Mouse (Mus musculus): ENCODE measurements around the gene Kcnmb2.

Gene Kcnmb2

GRCm38 (mm10) chr3:31902504-31903330, at the start of gene Kcnmb2:
TSS of gene Kcnmb2 (plus strand) at chr3:31902507.
- DNase-seq (ENCODE audit: low spot score) = no peak

- DNase-seq (ENCODE audit: low spot score) = no peak
Measured at GRCm38 (mm10) chr3:31863522-31863921, 38.8 kb upstream of the Kcnmb2 start.

- DNase-seq (ENCODE audit: low spot score) = no peak
Measured at GRCm38 (mm10) chr3:31864070-31864469, 38.2 kb upstream of the Kcnmb2 start.

GRCm38 (mm10) chr3:31871461-31871860, 30.8 kb upstream of the Kcnmb2 start:
- DNase-seq (ENCODE audit: low spot score) = no peak

GRCm38 (mm10) chr3:31882621-31883131, 19.6 kb upstream of the Kcnmb2 start:
- no peak for DNase-seq (ENCODE audit: low spot score)

GRCm38 (mm10) chr3:31892653-31893052, 9.7 kb upstream of the Kcnmb2 start:
- no peak for DNase-seq (ENCODE audit: low spot score)

- no peak for DNase-seq (ENCODE audit: low spot score)
Measured at GRCm38 (mm10) chr3:31903506-31903905, 1.2 kb downstream of the Kcnmb2 start.

GRCm38 (mm10) chr3:31904156-31904555, 1.8 kb downstream of the Kcnmb2 start:
- no peak for DNase-seq (ENCODE audit: low spot score)

GRCm38 (mm10) chr3:31911168-31911567, 8.9 kb downstream of the Kcnmb2 start:
- no peak for DNase-seq (ENCODE audit: low spot score)

GRCm38 (mm10) chr3:31911690-31912089, 9.4 kb downstream of the Kcnmb2 start:
- no peak for DNase-seq (ENCODE audit: low spot score)

- no peak for DNase-seq (ENCODE audit: low spot score)
Measured at GRCm38 (mm10) chr3:31928544-31928943, 26.2 kb downstream of the Kcnmb2 start.

GRCm38 (mm10) chr3:31934704-31935103, 32.4 kb downstream of the Kcnmb2 start:
- no peak for DNase-seq (ENCODE audit: low spot score)

- DNase-seq (ENCODE audit: low spot score) = no peak
Measured at GRCm38 (mm10) chr3:31941478-31941877, 39.2 kb downstream of the Kcnmb2 start.

- DNase-seq (ENCODE audit: low spot score) = no peak
Measured at GRCm38 (mm10) chr3:31954213-31954612, 51.9 kb downstream of the Kcnmb2 start.

GRCm38 (mm10) chr3:31955004-31955403, 52.7 kb downstream of the Kcnmb2 start:
- no peak for DNase-seq (ENCODE audit: low spot score)

- no peak for DNase-seq (ENCODE audit: low spot score)
Measured at GRCm38 (mm10) chr3:31959821-31960220, 57.5 kb downstream of the Kcnmb2 start.

GRCm38 (mm10) chr3:31961175-31961574, 58.9 kb downstream of the Kcnmb2 start:
- DNase-seq (ENCODE audit: low spot score) = no peak

- DNase-seq (ENCODE audit: low spot score) = no peak
Measured at GRCm38 (mm10) chr3:31963076-31963475, 60.8 kb downstream of the Kcnmb2 start.

GRCm38 (mm10) chr3:31979661-31980060, 77.4 kb downstream of the Kcnmb2 start:
- no peak for DNase-seq (ENCODE audit: low spot score)

GRCm38 (mm10) chr3:31982444-31982843, 80.1 kb downstream of the Kcnmb2 start:
- DNase-seq (ENCODE audit: low spot score) = no peak

- DNase-seq (ENCODE audit: low spot score) = no peak
Measured at GRCm38 (mm10) chr3:31985103-31985502, 82.8 kb downstream of the Kcnmb2 start.

GRCm38 (mm10) chr3:31991526-31992045, 89.3 kb downstream of the Kcnmb2 start:
- DNase-seq (ENCODE audit: low spot score) = no peak

GRCm38 (mm10) chr3:32011566-32011965, 109.3 kb downstream of the Kcnmb2 start:
- no peak for DNase-seq (ENCODE audit: low spot score)
